Mouse (Mus musculus): ENCODE results near the gene Marcks. TPM values are rescaled to one million over a fixed set of nuclear protein-coding genes. Genes with fewer than 3 reads are reported as not detected.

The Marcks gene
- total and polyA plus RNA-seq, 3 experiments, result 0.98 TPM; not detected in 2

DNA sequence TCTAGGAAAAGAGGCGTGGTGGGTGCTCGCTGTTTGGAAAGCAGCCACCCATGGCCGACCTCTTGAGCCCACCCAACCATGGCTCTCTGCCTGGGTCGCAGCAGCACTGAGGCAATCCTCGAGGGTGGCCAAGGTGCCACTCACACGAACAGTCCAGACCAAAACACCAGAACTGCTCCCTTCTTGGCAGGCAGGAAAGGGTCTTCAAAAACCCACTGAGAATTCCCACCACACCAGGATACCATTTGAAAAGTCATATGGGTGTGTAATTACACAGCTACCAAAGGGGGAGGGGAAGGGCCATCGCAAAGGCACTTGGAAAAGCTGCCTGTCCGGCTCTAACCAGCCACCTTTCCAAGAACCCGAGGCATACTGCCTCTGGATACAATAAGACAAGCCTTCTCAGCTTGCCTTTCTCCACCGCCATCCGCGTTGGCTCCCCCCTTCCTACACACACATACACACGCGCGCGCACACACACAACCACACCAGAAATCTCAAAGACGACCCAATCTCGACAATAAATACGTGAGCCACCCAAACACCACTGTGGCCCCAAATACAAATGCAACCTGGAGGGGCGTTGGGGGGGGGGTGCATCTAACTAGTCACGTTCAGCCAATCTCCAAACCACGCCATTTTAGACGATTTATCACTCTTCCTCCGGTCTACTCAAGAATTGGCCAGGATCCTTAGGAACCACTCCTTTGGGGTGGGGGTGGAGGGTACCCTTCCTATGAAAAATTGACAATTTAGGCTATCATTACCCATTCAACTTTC lies 999 bp downstream of the Marcks start:
- H3K36me3 ChIP-seq (replicated peaks), result no peaks in the 10 kb centered on the region
- H3K27me3 ChIP-seq (ENCODE audit: insufficient read depth, low read length), result peaks cover 18% of the 10 kb centered on the region
- no peak for DNase-seq (ENCODE audit: low spot score)
- H3K4me1 ChIP-seq (ENCODE audit: insufficient read depth, low read depth, low read length), result peaks cover 10% of the 10 kb centered on the region
- TF ChIP-seq GATA2 (IDR thresholded peaks at IDR 0.05; ENCODE audit: borderline replicate concordance, low read depth, low read length), result no peak
- TF ChIP-seq POLR2AphosphoS5 (IDR thresholded peaks at IDR 0.05; ENCODE audit: insufficient replicate concordance, low read depth, low read length), result no peak
- no peak for TF ChIP-seq GATA1 (IDR thresholded peaks at IDR 0.05; ENCODE audit: borderline replicate concordance, low read length)
- no peak for TF ChIP-seq TAL1 (conservative IDR thresholded peaks at IDR 0.05; ENCODE audit: low read depth, low read length)
- no peak for TF ChIP-seq CTCF (IDR thresholded peaks at IDR 0.05; ENCODE audit: low read depth, low read length)
- ATAC-seq (ENCODE audit: extremely low read depth, insufficient number of reproducible peaks, low FRiP score, poor library complexity, severe bottlenecking), result no peak
- no peak overlapping the region for H3K4me3 ChIP-seq (ENCODE audit: low read depth, low read length)
- peaks cover 14% of the 10 kb centered on the region for H3K9me3 ChIP-seq (replicated peaks)

DNA sequence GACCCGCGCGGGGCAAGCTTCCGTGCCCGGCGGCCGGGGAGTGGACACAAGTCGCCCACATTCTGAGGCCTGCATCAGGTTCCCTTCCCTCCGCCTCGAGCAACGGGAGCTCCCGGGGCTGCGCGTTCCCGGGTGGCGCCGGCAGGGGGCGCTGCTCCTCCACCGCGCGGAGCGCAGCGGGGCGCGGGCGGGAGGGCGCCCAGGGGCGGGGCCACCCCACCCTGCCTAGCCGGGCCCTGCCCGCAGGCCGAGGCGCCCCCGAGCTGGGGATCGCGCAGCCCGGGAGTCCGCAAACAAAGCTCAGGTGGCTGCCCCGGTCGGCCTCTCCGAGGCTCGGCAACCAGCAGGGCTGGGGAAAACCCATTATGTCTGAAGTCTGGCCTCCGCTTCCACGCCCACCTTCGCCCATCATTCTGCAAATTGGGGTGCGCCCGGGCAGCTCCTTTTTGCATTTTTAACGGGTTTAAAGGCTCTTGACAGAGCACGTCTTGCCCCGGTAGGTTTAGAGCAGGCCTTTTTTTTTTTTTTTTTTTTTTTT lies 1.7 kb downstream of the Marcks start:
- TF ChIP-seq POLR2AphosphoS5 (IDR thresholded peaks at IDR 0.05; ENCODE audit: insufficient replicate concordance, low read depth, low read length) (no peak), GATA1 (IDR thresholded peaks at IDR 0.05; ENCODE audit: borderline replicate concordance, low read length) (no peak), TAL1 (conservative IDR thresholded peaks at IDR 0.05; ENCODE audit: low read depth, low read length) (no peak), GATA2 (IDR thresholded peaks at IDR 0.05; ENCODE audit: borderline replicate concordance, low read depth, low read length) (no peak), CTCF (IDR thresholded peaks at IDR 0.05; ENCODE audit: low read depth, low read length) (no peak; the same call in 1 of the 2 replicates)
- DNase-seq (ENCODE audit: low spot score) (peak; percentile 35), ATAC-seq (ENCODE audit: extremely low read depth, insufficient number of reproducible peaks, low FRiP score, poor library complexity, severe bottlenecking) (no peak)
- peaks cover 18% of the 10 kb centered on the region for H3K27me3 ChIP-seq (ENCODE audit: insufficient read depth, low read length)
- peaks cover 10% of the 10 kb centered on the region for H3K4me1 ChIP-seq (ENCODE audit: insufficient read depth, low read depth, low read length)
- no peaks in the 10 kb centered on the region for H3K36me3 ChIP-seq (replicated peaks)
- H3K9me3 ChIP-seq (replicated peaks), result peaks cover 14% of the 10 kb centered on the region
- H3K4me3 ChIP-seq (ENCODE audit: low read depth, low read length), result peak overlapping the region; percentile 56; the same call in 1 of the 2 replicates

- DNase-seq (ENCODE audit: low spot score) (no peak), ATAC-seq (ENCODE audit: extremely low read depth, insufficient number of reproducible peaks, low FRiP score, poor library complexity, severe bottlenecking) (no peak)
- Histone ChIP-seq H3K4me1 (ENCODE audit: insufficient read depth, low read depth, low read length) (peaks cover 10% of the 10 kb centered on the region), H3K9me3 (replicated peaks) (peaks cover 14% of the 10 kb centered on the region), H3K36me3 (replicated peaks) (no peaks in the 10 kb centered on the region), H3K4me3 (ENCODE audit: low read depth, low read length) (no peak overlapping the region), H3K27me3 (ENCODE audit: insufficient read depth, low read length) (peaks cover 18% of the 10 kb centered on the region)
- TF ChIP-seq GATA1 (IDR thresholded peaks at IDR 0.05; ENCODE audit: borderline replicate concordance, low read length) (no peak), TAL1 (conservative IDR thresholded peaks at IDR 0.05; ENCODE audit: low read depth, low read length) (no peak), GATA2 (IDR thresholded peaks at IDR 0.05; ENCODE audit: borderline replicate concordance, low read depth, low read length) (no peak), CTCF (IDR thresholded peaks at IDR 0.05; ENCODE audit: low read depth, low read length) (no peak), POLR2AphosphoS5 (IDR thresholded peaks at IDR 0.05; ENCODE audit: insufficient replicate concordance, low read depth, low read length) (no peak)
Observed at GRCm38 (mm10) chr10:37135951-37136751, 2.6 kb downstream of the Marcks start.

DNA sequence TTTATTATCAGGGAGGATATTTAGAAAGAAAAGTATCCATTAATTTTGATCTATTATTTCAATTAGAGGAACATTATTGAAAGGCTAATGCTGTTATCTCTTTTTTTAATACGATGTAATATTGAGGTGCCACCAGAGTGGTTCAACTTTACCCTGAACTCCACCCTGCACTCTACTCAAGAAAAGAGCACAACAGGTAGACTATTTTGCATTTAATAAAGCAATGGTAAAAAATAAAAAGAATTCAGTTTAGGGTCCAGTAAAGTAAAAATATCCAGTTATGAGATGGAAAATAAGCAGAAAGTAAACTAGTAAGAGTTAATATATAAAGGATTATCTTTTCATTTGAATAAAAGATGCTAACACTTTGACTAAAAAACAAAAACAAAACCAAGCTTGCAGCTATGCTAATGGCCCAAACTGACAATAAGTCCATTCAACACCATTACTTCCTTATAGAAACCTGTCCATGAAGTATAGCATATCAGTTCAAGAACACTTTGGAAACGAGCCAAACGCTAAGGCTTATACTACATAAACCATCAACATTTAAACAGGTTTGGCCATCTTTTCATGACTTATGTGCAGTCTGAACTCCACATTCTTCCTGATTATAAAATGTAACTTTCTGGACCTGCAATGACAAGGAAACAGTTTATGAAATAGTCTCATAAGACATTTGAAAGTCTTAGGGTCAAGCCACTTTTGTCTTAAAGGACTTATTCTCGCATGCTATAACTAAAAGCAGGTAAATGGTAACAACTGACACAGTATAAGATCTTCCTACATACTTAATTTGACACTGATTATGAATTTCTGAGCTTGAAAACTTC lies 4.6 kb downstream of the Marcks start:
- H3K36me3 ChIP-seq (replicated peaks), result no peaks in the 10 kb centered on the region
- H3K4me3 ChIP-seq (ENCODE audit: low read depth, low read length), result no peak overlapping the region
- H3K27me3 ChIP-seq (ENCODE audit: insufficient read depth, low read length), result peaks cover 5% of the 10 kb centered on the region; the same call in 1 of the 2 replicates
- H3K9me3 ChIP-seq (replicated peaks), result peaks cover 14% of the 10 kb centered on the region
- H3K4me1 ChIP-seq (ENCODE audit: insufficient read depth, low read depth, low read length), result peaks cover 2% of the 10 kb centered on the region
- ATAC-seq (ENCODE audit: extremely low read depth, insufficient number of reproducible peaks, low FRiP score, poor library complexity, severe bottlenecking) (no peak), DNase-seq (ENCODE audit: low spot score) (no peak)
- TF ChIP-seq POLR2AphosphoS5 (IDR thresholded peaks at IDR 0.05; ENCODE audit: insufficient replicate concordance, low read depth, low read length) (no peak), GATA2 (IDR thresholded peaks at IDR 0.05; ENCODE audit: borderline replicate concordance, low read depth, low read length) (no peak), CTCF (IDR thresholded peaks at IDR 0.05; ENCODE audit: low read depth, low read length) (no peak), GATA1 (IDR thresholded peaks at IDR 0.05; ENCODE audit: borderline replicate concordance, low read length) (no peak), TAL1 (conservative IDR thresholded peaks at IDR 0.05; ENCODE audit: low read depth, low read length) (no peak)

DNA sequence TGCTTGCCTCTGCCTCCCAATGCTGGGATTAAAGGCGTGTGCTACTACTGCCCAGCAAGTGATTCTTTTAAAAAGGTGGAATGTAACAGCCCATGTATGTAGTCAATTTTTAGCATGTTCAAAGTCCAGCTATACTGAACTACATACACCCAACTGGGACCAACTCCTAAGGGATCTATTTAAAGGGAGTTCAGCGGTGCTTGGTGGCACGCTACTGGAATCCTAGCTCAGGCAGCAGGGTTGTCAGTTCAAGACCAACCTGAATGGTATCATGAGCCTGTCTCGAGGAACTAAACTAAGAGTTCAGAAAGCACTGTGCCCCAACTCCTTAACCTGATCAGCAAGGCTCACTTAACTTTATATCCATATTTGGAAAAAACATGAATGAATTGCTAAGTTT lies 6.0 kb downstream of the Marcks start:
- H3K36me3 ChIP-seq (replicated peaks), result no peaks in the 10 kb centered on the region
- ATAC-seq (ENCODE audit: extremely low read depth, insufficient number of reproducible peaks, low FRiP score, poor library complexity, severe bottlenecking) (no peak), DNase-seq (ENCODE audit: low spot score) (no peak)
- H3K4me1 ChIP-seq (ENCODE audit: insufficient read depth, low read depth, low read length), result no peaks in the 10 kb centered on the region; the same call in 1 of the 2 replicates
- peaks cover 14% of the 10 kb centered on the region for H3K9me3 ChIP-seq (replicated peaks)
- H3K27me3 ChIP-seq (ENCODE audit: insufficient read depth, low read length), result peaks cover 3% of the 10 kb centered on the region; the same call in 1 of the 2 replicates
- no peak for TF ChIP-seq GATA2 (IDR thresholded peaks at IDR 0.05; ENCODE audit: borderline replicate concordance, low read depth, low read length)
- TF ChIP-seq POLR2AphosphoS5 (IDR thresholded peaks at IDR 0.05; ENCODE audit: insufficient replicate concordance, low read depth, low read length), result no peak
- no peak for TF ChIP-seq CTCF (IDR thresholded peaks at IDR 0.05; ENCODE audit: low read depth, low read length)
- no peak for TF ChIP-seq TAL1 (conservative IDR thresholded peaks at IDR 0.05; ENCODE audit: low read depth, low read length)
- TF ChIP-seq GATA1 (IDR thresholded peaks at IDR 0.05; ENCODE audit: borderline replicate concordance, low read length), result no peak
- H3K4me3 ChIP-seq (ENCODE audit: low read depth, low read length), result no peak overlapping the region

Measured in G1E (cell line).